Mouse (Mus musculus): ENCODE data around the gene Tm4sf4. TPM values are rescaled to one million over a fixed set of nuclear protein-coding genes. Genes with fewer than 3 reads are reported as not detected.

Tm4sf4 gene
- polyA plus RNA-seq, 1 experiment from 2014 or later: 0.52 TPM

DNA sequence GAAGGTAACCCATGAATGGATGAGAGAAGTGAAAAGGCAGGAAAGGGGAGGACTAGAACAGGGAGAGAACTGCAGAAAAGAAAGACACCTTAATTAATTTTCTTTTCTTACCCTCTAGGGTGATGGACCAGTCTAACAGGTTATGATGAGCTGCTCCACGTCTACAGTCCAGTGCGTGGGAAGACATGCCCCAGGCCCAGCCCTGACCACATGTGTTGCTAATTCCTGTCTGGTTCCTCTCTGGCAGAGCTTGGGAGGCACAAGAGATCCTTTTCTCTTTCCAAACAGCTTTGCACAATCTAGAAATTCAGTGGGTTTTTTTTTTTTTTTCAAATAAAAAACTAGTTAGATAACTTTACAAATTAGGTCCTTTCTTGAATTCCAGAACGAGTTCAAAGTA is 15.8 kb downstream of the Tm4sf4 start:
- Histone ChIP-seq H3K4me3 (replicated peaks) (no peak overlapping the region), H3K9me3 (replicated peaks) (no peaks in the 10 kb centered on the region), H3K36me3 (no peaks in the 10 kb centered on the region), H3K27ac (replicated peaks) (no peak overlapping the region), H3K27me3 (replicated peaks) (no peaks in the 10 kb centered on the region), H3K9ac (replicated peaks) (no peak overlapping the region), H3K4me2 (no peak overlapping the region), H3K4me1 (no peaks in the 10 kb centered on the region)
- 77% methylated on average over 3 of the region's 3 CpGs for WGBS
- ATAC-seq (ENCODE audit: low FRiP score): no peak

DNA sequence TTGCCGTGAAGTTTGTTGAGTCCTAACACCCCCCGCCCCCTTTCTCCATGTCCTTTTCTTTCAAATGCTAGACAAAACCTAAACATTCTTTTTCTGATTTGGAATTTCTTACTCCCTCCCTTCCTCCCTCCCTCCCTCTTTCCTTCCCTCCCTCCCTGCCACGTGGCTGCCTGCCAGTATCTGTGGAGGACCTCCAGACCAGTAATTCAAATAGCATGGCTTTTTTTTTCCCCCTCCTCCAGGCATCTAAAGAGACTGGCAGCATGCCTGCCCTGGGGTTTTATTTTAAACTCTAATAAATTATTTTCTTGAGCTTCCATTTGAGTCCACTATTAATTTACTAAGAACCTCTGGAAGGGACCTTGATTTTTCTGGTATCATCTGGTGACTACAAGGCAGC is 20.6 kb downstream of the Tm4sf4 start:
- Histone ChIP-seq H3K4me1 (no peaks in the 10 kb centered on the region), H3K4me3 (replicated peaks) (no peak overlapping the region), H3K27ac (replicated peaks) (no peak overlapping the region), H3K36me3 (no peaks in the 10 kb centered on the region), H3K9me3 (replicated peaks) (no peaks in the 10 kb centered on the region), H3K27me3 (replicated peaks) (no peaks in the 10 kb centered on the region), H3K9ac (replicated peaks) (no peak overlapping the region), H3K4me2 (no peak overlapping the region)
- WGBS: 51% methylated on average over 3 of the region's 3 CpGs
- ATAC-seq (ENCODE audit: low FRiP score): no peak

DNA sequence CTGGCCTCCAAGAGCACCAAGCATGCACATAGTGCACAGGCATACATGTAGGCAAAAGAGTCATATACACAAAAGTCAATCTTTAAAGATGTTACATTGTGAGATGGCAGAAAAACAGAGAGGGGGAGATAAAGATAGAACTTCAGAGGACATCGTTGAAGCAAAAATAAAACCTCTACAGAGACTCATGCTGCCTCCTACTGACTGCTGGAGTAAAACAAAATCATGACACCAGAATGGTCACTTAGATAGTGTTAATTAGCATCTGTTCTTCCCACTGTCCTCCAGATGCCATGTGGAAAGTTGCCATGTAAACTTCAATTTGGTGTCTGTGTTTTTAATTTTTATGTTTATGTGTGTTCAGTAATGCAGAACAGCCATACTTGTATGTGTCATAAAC is 22.8 kb downstream of the Tm4sf4 start:
- no peak overlapping the region for H3K4me3 ChIP-seq (replicated peaks)
- WGBS: 56% methylated on average over 1 of the region's 1 CpGs

DNA sequence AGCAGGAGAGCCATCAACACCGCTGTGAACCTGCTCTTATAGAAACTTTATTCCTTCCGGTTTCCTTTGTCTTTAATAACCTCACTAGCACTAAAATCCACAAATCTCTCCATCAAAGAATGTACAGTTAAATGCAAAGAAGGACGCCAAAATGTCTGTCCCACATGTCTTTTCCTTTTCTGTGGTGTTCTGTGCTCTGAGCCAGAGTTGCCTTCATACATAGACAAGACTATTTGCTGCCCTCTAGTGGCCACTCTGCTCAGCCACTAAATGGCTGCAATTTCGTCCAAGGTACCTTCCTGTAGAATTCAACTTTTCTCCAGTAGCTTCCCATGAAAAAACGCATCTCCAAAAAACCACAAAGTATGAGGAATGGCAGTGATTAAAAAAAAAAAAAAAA is 23.3 kb downstream of the Tm4sf4 start:
- 35% methylated on average over 5 of the region's 5 CpGs for WGBS
- no peak overlapping the region for H3K4me2 ChIP-seq
- no peak overlapping the region for H3K4me3 ChIP-seq (replicated peaks)
- ATAC-seq (ENCODE audit: low FRiP score): peak; percentile 81; the same call in 1 of the 2 replicates
- H3K36me3 ChIP-seq: no peaks in the 10 kb centered on the region
- H3K9me3 ChIP-seq (replicated peaks): no peaks in the 10 kb centered on the region
- no peaks in the 10 kb centered on the region for H3K4me1 ChIP-seq
- H3K9ac ChIP-seq (replicated peaks): no peak overlapping the region
- H3K27ac ChIP-seq (replicated peaks): no peak overlapping the region
- no peaks in the 10 kb centered on the region for H3K27me3 ChIP-seq (replicated peaks)

More for the DNA sequence above, 22.8 kb downstream of the Tm4sf4 start:
- H3K27ac ChIP-seq (replicated peaks): no peak overlapping the region
- no peaks in the 10 kb centered on the region for H3K9me3 ChIP-seq (replicated peaks)
- no peak for ATAC-seq (ENCODE audit: low FRiP score)
- no peak overlapping the region for H3K9ac ChIP-seq (replicated peaks)
- H3K4me1 ChIP-seq: no peaks in the 10 kb centered on the region
- H3K36me3 ChIP-seq: no peaks in the 10 kb centered on the region
- no peak overlapping the region for H3K4me2 ChIP-seq
- H3K27me3 ChIP-seq (replicated peaks): no peaks in the 10 kb centered on the region

DNA sequence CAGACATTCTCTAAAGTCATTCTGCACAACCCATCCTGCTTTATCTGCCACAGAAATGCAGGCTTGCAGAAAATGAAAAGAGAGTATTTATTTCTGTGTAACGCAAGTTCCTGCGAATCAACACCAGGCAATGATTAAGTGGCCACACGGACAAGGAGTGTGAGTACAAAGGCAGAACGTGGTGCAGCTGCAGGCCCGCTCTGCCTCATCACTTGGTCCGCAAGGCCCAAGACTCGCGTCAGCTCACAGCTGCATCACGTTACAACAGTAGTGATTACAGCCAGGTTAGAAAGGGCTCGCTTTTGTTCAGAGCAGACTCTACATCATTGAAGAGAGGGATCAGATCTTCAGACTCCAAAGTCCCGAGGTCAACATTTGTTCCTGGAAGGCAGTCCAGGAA is 33.5 kb downstream of the Tm4sf4 start:
- no peaks in the 10 kb centered on the region for H3K9me3 ChIP-seq (replicated peaks)
- H3K4me3 ChIP-seq (replicated peaks): no peak overlapping the region
- no peaks in the 10 kb centered on the region for H3K36me3 ChIP-seq
- H3K4me1 ChIP-seq: no peaks in the 10 kb centered on the region
- no peak overlapping the region for H3K9ac ChIP-seq (replicated peaks)
- 60% methylated on average over 11 of the region's 11 CpGs for WGBS
- no peak overlapping the region for H3K4me2 ChIP-seq
- no peak overlapping the region for H3K27ac ChIP-seq (replicated peaks)
- ATAC-seq (ENCODE audit: low FRiP score): peak; percentile 47; the same call in 1 of the 2 replicates
- no peaks in the 10 kb centered on the region for H3K27me3 ChIP-seq (replicated peaks)

DNA sequence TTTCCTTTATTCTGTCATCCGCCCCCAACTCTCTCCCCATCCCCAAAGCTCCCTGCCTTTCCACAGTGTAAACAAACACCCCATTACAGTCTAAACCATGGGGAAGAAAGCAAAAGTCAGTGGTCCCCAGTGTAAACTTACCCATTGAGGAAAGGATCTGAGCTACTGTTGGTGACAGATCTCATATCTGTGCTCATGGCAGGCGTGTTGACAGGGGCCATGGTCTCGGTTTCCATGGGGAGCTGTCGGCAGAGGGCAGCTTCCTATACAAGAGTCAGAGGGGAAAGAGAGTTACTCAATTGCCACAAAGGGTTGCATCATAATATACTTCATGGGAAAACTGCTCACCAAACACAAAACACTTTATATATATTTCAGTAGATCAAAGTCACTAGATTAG is 38.2 kb downstream of the Tm4sf4 start:
- Histone ChIP-seq H3K4me3 (replicated peaks) (no peak overlapping the region), H3K4me1 (no peaks in the 10 kb centered on the region), H3K9ac (replicated peaks) (no peak overlapping the region), H3K27ac (replicated peaks) (no peak overlapping the region), H3K27me3 (replicated peaks) (no peaks in the 10 kb centered on the region), H3K4me2 (no peak overlapping the region), H3K36me3 (no peaks in the 10 kb centered on the region), H3K9me3 (replicated peaks) (no peaks in the 10 kb centered on the region)
- 94% methylated on average over 4 of the region's 4 CpGs for WGBS
- no peak for ATAC-seq (ENCODE audit: low FRiP score)

DNA sequence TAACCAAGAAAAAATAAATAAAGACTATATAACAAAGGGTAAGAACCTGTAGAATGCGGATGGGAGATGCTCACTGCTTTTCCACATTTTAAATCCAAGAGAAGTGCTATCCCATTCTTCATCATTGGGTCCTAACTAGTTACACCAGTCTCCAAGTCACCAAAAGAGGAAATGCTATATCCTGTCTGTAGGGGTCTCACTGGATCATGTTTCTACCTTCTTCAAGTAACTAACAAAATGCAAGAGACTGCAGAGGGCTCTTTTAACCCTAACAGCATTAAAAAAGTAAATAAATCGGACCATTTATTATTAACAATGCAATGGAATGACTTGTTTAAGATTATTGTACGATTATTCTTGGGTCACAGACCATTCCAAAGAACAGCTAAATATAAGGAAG is 41.2 kb downstream of the Tm4sf4 start:
- Histone ChIP-seq H3K9me3 (replicated peaks) (no peaks in the 10 kb centered on the region), H3K4me3 (replicated peaks) (no peak overlapping the region), H3K9ac (replicated peaks) (no peak overlapping the region), H3K36me3 (no peaks in the 10 kb centered on the region), H3K27ac (replicated peaks) (no peak overlapping the region), H3K4me1 (peaks cover 13% of the 10 kb centered on the region), H3K27me3 (replicated peaks) (no peaks in the 10 kb centered on the region), H3K4me2 (no peak overlapping the region)
- 73% methylated on average over 3 of the region's 3 CpGs for WGBS
- ATAC-seq (ENCODE audit: low FRiP score): peak; percentile 72; the same call in 1 of the 2 replicates

DNA sequence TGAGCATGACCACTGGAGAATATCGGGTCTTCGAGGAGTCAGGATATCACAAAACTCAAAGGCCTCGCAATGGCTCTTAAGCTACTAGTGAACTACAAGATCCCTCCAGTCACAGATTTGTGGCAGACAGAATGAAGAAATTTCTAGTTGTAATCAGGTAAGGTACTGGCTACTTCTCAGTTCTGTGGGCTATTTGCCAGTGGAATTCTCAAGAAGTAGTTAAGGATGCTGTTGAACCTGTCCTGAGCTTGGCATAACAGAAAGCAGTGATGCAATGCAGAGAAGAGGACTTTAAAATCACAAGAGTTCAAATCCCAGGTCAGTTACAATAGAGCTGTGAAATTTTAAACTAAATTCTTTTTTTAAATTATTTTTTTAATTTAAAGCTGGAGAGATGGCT is 44.2 kb downstream of the Tm4sf4 start:
- Histone ChIP-seq H3K9me3 (replicated peaks) (no peaks in the 10 kb centered on the region), H3K36me3 (no peaks in the 10 kb centered on the region), H3K4me2 (no peak overlapping the region), H3K4me1 (peaks cover 24% of the 10 kb centered on the region), H3K9ac (replicated peaks) (no peak overlapping the region), H3K4me3 (replicated peaks) (no peak overlapping the region), H3K27me3 (replicated peaks) (no peaks in the 10 kb centered on the region), H3K27ac (replicated peaks) (no peak overlapping the region)
- no peak for ATAC-seq (ENCODE audit: low FRiP score)
- WGBS: 97% methylated on average over 3 of the region's 3 CpGs

DNA sequence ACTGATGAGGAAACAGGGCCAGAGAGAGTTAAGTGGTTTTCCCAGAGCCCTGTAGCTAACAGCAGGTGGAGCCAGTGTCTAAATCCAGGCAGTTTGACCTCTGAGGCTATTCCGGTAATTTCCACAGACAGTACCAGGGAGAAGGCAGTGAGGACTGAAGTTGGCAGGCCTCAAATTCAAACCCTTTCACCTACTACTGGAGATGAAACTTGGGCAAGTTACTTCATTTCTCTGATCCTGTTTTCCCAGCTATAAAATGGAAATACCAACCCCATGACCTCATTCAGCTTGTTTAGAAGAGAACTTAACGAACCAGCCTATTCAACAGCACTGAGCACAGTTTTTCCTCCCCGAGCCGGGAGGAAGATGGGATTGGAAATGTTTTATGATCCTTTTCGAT is 45.2 kb downstream of the Tm4sf4 start:
- ATAC-seq (ENCODE audit: low FRiP score): peak; percentile 69
- Histone ChIP-seq H3K4me2 (peak overlapping the region; percentile 53), H3K27ac (replicated peaks) (peak overlapping the region; percentile 60), H3K9ac (replicated peaks) (no peak overlapping the region), H3K4me1 (peaks cover 24% of the 10 kb centered on the region), H3K36me3 (no peaks in the 10 kb centered on the region), H3K9me3 (replicated peaks) (no peaks in the 10 kb centered on the region), H3K4me3 (replicated peaks) (no peak overlapping the region), H3K27me3 (replicated peaks) (no peaks in the 10 kb centered on the region)
- WGBS: 9% methylated on average over 5 of the region's 5 CpGs

DNA sequence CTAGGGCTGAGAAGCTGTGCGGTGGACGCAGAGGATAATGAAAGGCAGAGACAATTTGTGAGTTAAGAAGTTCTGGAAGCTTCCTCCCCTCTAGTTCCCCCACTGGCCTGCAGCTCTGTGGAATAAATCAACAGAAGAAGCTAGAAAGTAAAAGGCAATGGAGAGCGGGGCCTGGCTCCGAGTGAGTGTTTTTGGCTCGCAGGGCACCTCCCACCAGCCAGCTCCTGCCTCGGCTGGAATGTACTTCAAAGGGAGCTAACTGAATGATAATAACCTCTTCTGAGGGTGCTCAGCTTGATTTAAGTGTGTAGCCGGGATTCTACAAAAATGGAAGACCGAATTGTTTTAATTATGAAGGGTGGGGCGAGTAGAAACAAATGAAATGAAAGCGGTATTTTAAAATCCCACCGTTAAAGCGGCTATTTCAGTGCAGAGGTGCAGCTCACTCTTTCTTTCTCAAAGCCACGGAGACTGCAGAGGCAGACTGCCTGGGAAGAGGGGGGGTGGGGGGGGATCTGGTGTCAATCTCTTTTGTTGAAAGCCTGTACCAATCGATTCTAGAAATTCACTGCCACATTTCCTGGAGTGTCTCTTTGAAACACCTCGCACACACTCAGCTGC is 46.0 kb downstream of the Tm4sf4 start:
- Histone ChIP-seq H3K4me3 (replicated peaks) (peak overlapping the region; percentile 27), H3K9ac (replicated peaks) (0 out of 2 replicates have a peak overlapping the region, but pooled peaks have one; percentile 28)
- 4% methylated on average over 15 of the region's 15 CpGs for WGBS

DNA sequence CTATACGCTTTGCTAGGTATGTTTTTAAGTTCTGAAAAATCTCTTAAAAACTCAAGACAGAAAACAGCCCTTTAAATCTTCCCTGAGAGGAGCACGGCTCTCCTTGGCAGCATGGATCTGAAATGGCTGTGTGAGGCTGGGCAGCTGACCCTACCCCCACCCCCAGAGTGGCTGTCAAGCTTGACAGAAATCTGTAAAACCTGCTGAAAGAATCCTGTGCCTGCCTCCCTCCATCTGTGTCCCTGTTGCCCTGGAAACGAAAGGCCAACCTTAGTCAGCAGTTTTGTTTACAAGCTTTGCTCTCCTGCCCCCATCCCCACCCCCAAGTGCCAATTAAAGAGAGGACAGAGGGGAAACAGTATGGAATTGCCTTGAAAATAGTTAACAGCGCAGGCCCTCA is 47.3 kb downstream of the Tm4sf4 start:
- no peak overlapping the region for H3K4me3 ChIP-seq (replicated peaks)
- no peak overlapping the region for H3K4me2 ChIP-seq
- H3K9ac ChIP-seq (replicated peaks): no peak overlapping the region
- no peaks in the 10 kb centered on the region for H3K27me3 ChIP-seq (replicated peaks)
- no peaks in the 10 kb centered on the region for H3K9me3 ChIP-seq (replicated peaks)
- H3K36me3 ChIP-seq: no peaks in the 10 kb centered on the region
- H3K4me1 ChIP-seq: peaks cover 24% of the 10 kb centered on the region
- no peak for ATAC-seq (ENCODE audit: low FRiP score)
- WGBS: 36% methylated on average over 4 of the region's 4 CpGs
- H3K27ac ChIP-seq (replicated peaks): no peak overlapping the region

More for the DNA sequence above, 46.0 kb downstream of the Tm4sf4 start:
- Histone ChIP-seq H3K36me3 (no peaks in the 10 kb centered on the region), H3K9me3 (replicated peaks) (no peaks in the 10 kb centered on the region), H3K27me3 (replicated peaks) (no peaks in the 10 kb centered on the region), H3K4me2 (peak overlapping the region; percentile 53), H3K4me1 (peaks cover 24% of the 10 kb centered on the region), H3K27ac (replicated peaks) (peak overlapping the region; percentile 60)
- ATAC-seq (ENCODE audit: low FRiP score): peak; percentile 67; the same call in 1 of the 2 replicates

DNA sequence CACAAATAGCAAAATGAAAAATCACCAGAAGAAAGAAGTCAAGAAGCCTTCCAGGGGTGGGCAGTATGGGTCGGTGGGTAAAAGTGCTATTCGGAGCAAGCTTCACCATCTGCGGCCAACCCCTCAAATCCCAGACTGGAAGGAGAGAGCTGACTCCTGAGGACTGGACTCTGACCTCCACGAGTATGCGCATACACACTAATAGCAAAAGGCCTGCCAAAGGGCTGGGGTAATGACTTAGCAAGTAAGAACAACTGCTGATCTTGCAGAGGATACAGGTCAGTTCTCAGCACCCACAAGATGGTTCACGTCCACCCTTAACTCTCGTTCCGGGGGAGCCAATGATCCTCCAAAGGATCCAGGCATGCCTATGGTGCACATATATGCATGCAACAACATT is 49.3 kb downstream of the Tm4sf4 start:
- WGBS: 85% methylated on average over 8 of the region's 8 CpGs

More for the DNA sequence above, 49.3 kb downstream of the Tm4sf4 start:
- H3K4me3 ChIP-seq (replicated peaks): no peak overlapping the region
- no peaks in the 10 kb centered on the region for H3K9me3 ChIP-seq (replicated peaks)
- no peaks in the 10 kb centered on the region for H3K27me3 ChIP-seq (replicated peaks)
- H3K27ac ChIP-seq (replicated peaks): no peak overlapping the region
- no peaks in the 10 kb centered on the region for H3K36me3 ChIP-seq
- H3K9ac ChIP-seq (replicated peaks): no peak overlapping the region
- H3K4me1 ChIP-seq: peaks cover 24% of the 10 kb centered on the region
- H3K4me2 ChIP-seq: no peak overlapping the region
- ATAC-seq (ENCODE audit: low FRiP score): no peak

Measured in neural tube, embryonic 15.5 days (tissue).